Mouse (Mus musculus) forebrain, embryonic 14.5 days (tissue): ENCODE measurements around the gene Mocs2. TPM values are rescaled to one million over a fixed set of nuclear protein-coding genes. Genes with fewer than 3 reads are reported as not detected.

Experiments
- ATAC-seq: fragments of 200-750 bp; cut with Nextera tagmentation; 2 replicates; pipeline ENCODE4 v1.8.0; 2017; ENCODE audit warnings: mild to moderate bottlenecking, moderate library complexity
- DNase-seq: peaks from one replicate; pipeline ENCODE4 v3.0.0-alpha.2; 2015; ENCODE audit warnings: low spot score
- H3K27ac ChIP-seq: fragments of 300-500 bp; sonication (generic); 2 replicates; pipeline ENCODE4 v1.5.1; 2014; ENCODE audit warnings: low read depth, mild to moderate bottlenecking, control low read depth, low read length, moderate library complexity
- H3K27me3 ChIP-seq: fragments of 300-500 bp; sonication (generic); replicated peaks from 2 replicates; pipeline ENCODE4 v1.6.1; 2014; ENCODE audit warnings: low read length, control low read depth, mixed read lengths; ENCODE audit not compliant: control insufficient read depth, insufficient read depth
- H3K36me3 ChIP-seq: fragments of 300-500 bp; sonication (generic); 2 replicates; pipeline ENCODE4 v1.6.1; 2014; ENCODE audit warnings: low read length, control low read depth; ENCODE audit not compliant: control insufficient read depth, insufficient read depth
- H3K4me1 ChIP-seq: fragments of 300-500 bp; sonication (generic); 2 replicates; pipeline ENCODE4 v1.6.1; 2014; ENCODE audit warnings: antibody characterized with exemption, low read length, control low read depth; ENCODE audit not compliant: control insufficient read depth, insufficient read depth
- H3K4me2 ChIP-seq: fragments of 300-500 bp; sonication (generic); 2 replicates; pipeline ENCODE4 v1.6.1; 2014; ENCODE audit warnings: mild to moderate bottlenecking, control low read depth, low read length
- H3K4me3 ChIP-seq: fragments of 300-500 bp; sonication (generic); 2 replicates; pipeline ENCODE4 v1.5.1; 2014; ENCODE audit warnings: low read depth, low read length, control low read depth
- H3K9ac ChIP-seq: fragments of 300-500 bp; sonication (generic); 2 replicates; pipeline ENCODE4 v1.6.1; 2014; ENCODE audit warnings: mild to moderate bottlenecking, low read length, control low read depth, moderate library complexity
- H3K9me3 ChIP-seq: fragments of 300-500 bp; sonication (generic); replicated peaks from 2 replicates; pipeline ENCODE4 v1.6.1; 2016; ENCODE audit warnings: low read length, control low read depth, mixed read lengths; ENCODE audit not compliant: control insufficient read depth
- WGBS: fragments of 180-500 bp; shearing (Covaris S2); extraction: QIAGEN DNeasy Blood & Tissue Kit; methylation state at CpG from one replicate; pipeline ENCODE4 v1.1.7; 2014; 5-methylcytosine and 5-hydroxymethylcytosine counted together
- polyA plus RNA-seq: library from polyadenylated mRNA; unstranded; fragments of >200 nt; fragmentation: Nextera tagmentation; extraction: Ambion mirVana; gene quantifications from 2 replicates; pipeline ENCODE4 v1.2.1, GENCODE M21; 2014

The Mocs2 gene
- polyA plus RNA-seq, 1 experiment from 2014 or later: 129 TPM

GRCm38 (mm10) chr13:114857525-114857924 is 39.5 kb downstream of the Mocs2 start:
- Histone ChIP-seq H3K36me3 (no peaks in the 10 kb centered on the region), H3K27me3 (no peaks in the 10 kb centered on the region), H3K4me3 (no peak overlapping the region), H3K27ac (no peak overlapping the region), H3K9ac (no peak overlapping the region), H3K9me3 (no peaks in the 10 kb centered on the region), H3K4me1 (no peaks in the 10 kb centered on the region), H3K4me2 (no peak overlapping the region)
- WGBS: 87% methylated on average over 4 of the region's 4 CpGs
- DNase-seq: no peak
- no peak for ATAC-seq

- no peak overlapping the region for H3K4me2 ChIP-seq
- no peaks in the 10 kb centered on the region for H3K36me3 ChIP-seq
- no peaks in the 10 kb centered on the region for H3K4me1 ChIP-seq
- no peak for DNase-seq
- H3K27me3 ChIP-seq: no peaks in the 10 kb centered on the region
- ATAC-seq: no peak
- H3K4me3 ChIP-seq: no peak overlapping the region
- no peak overlapping the region for H3K9ac ChIP-seq
- H3K9me3 ChIP-seq: no peaks in the 10 kb centered on the region
- WGBS: 94% methylated on average over 6 of the region's 6 CpGs
- H3K27ac ChIP-seq: no peak overlapping the region
Observed at GRCm38 (mm10) chr13:114874738-114875137, 56.7 kb downstream of the Mocs2 start.

DNA sequence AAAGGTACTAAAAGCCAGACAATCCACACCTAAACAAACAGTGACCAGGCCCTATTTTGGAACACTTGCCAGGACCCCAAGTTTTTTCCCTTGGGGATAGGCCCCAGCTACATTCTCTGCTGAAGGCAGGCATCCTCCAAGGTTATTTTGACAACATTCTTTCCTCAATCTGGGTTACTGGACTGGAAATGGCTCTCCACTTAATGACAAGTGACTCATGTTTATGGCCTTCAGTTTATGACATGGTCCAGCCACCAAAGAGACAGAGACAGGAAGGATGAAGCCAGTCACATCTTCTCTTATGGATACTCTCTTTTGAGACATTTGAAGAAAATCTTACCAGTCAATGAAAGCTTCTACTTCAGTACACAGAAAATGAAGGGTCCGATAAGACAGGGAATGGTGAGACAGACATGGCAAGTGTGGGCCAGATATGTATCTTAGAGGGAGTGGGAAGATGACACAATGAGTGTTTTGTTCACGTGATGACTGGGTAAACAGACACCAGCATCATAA is 58.0 kb downstream of the Mocs2 start:
- Histone ChIP-seq H3K9me3 (no peaks in the 10 kb centered on the region), H3K4me3 (no peak overlapping the region), H3K4me1 (no peaks in the 10 kb centered on the region), H3K36me3 (no peaks in the 10 kb centered on the region), H3K27ac (no peak overlapping the region), H3K9ac (no peak overlapping the region), H3K4me2 (no peak overlapping the region), H3K27me3 (no peaks in the 10 kb centered on the region)
- 83% methylated on average over 2 of the region's 2 CpGs for WGBS
- no peak for ATAC-seq
- no peak for DNase-seq

- DNase-seq (no peak), ATAC-seq (no peak)
- H3K9ac ChIP-seq: no peak overlapping the region
- H3K27me3 ChIP-seq: no peaks in the 10 kb centered on the region
- H3K9me3 ChIP-seq: no peaks in the 10 kb centered on the region
- WGBS: 89% methylated on average over 11 of the region's 11 CpGs
- no peaks in the 10 kb centered on the region for H3K36me3 ChIP-seq
- no peaks in the 10 kb centered on the region for H3K4me1 ChIP-seq
- no peak overlapping the region for H3K4me3 ChIP-seq
- no peak overlapping the region for H3K27ac ChIP-seq
- no peak overlapping the region for H3K4me2 ChIP-seq
Observed at GRCm38 (mm10) chr13:114878667-114879066, 60.6 kb downstream of the Mocs2 start.

Other genes starting within 250 kb of the Mocs2 start
- gene Itga2, start 113.9 kb downstream of the Mocs2 start, polyA plus RNA-seq: 2.0 and 2.7 TPM in 2 replicates